Mouse (Mus musculus) layer of hippocampus, postnatal 25 days (tissue): Measurements from ENCODE around the gene Ntn5. TPM values are rescaled to one million over a fixed set of nuclear protein-coding genes. Genes with fewer than 3 reads are reported as not detected.
"Not testable (repeated sequence)": the region's sequence is repeated elsewhere in the genome, so short reads cannot be mapped to it uniquely, and the experiment has no call there.

ENCODE experiments used
- DNase-seq, 2 experiments: peaks; one replicate each; pipeline ENCODE4 v3.0.0; 2022; ENCODE audit warnings: mixed read lengths in 2 of 2, low spot score in 1 of 2; ENCODE audit errors: extremely low spot score in 1 of 2
- total RNA-seq, 2 experiments: library from RNA; stranded (reverse); gene quantifications; 2 replicates each; pipeline ENCODE4 v1.2.3; 2021

Gene Ntn5
- 1 to 10 TPM; 3.4 to 4.5 TPM for total RNA-seq

GRCm38 (mm10) chr7:45683396-45684050 is at the start of gene Ntn5:
Gene Ntn5, plus strand, starts transcription at chr7:45684022.
- DNase-seq = no peak

- DNase-seq = no peak
These were observed 48.7 kb upstream of the Ntn5 start for GRCm38 (mm10) chr7:45634946-45635681.

- DNase-seq = no peak
These were observed 47.8 kb upstream of the Ntn5 start for GRCm38 (mm10) chr7:45635711-45636688.

DNA sequence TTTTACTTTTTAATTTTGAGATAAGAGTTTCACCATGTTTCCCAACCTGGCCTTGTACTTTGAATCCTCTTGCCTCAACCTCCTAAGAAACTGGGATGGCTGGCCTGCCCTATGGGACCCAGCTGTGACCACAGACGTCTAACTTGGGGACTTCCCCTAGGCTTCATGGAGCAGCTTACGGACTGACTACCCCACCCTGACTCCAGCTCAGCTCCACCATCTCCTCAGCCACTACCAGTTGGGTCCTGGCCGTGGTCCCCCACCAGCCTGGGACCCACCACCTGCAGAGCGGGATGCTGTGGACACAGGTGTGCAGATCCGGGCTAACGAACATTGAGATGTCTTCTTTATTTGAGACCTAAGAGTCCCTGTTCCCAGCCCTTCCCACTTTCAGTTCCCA is 46.1 kb upstream of the Ntn5 start:
- DNase-seq = no peak

DNA sequence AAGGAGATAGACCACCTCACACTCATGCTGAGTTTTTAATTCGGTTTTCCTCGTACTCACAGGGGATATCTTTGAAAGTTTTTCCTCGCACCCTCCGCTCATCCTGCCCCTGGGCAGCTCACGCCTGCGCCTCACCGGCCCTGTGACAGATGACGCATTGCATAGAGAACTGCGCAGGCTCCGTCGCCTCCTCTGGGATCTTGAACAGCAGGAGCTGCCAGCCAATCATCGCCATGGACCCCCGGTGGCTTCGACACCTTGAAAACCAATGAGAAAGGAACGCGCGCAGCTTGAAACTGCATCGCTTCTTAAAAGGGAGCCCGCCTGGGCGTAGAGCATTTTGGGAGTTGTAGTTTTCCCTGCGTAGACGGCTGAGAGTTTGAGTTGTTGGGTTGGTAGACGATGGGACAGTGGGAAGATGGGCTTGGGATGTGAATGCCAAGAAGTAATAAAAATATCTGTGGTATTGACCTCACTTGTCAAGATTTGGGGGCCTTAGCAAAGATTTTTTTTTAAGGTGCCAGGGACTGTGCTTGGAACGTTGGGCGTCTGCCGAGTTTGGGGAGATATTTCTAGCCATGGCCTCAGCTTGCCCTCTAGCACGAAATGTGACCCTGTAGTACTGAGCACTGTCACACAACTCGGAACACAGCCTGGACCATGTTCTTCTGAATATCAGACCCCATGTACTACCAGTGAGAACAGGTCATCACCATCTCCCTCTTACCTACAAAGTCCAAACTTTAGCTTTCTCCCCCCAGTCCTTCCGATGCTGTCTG is 45.0 kb upstream of the Ntn5 start:
- DNase-seq = peak; percentile 74 to 81

- DNase-seq = no peak
These were observed 44.2 kb upstream of the Ntn5 start, which contains the start of gene Mamstr for GRCm38 (mm10) chr7:45639561-45640027. Gene Mamstr, plus strand, starts transcription at chr7:45639977.

GRCm38 (mm10) chr7:45640191-45640957 is 43.4 kb upstream of the Ntn5 start:
- no peak for DNase-seq

DNA sequence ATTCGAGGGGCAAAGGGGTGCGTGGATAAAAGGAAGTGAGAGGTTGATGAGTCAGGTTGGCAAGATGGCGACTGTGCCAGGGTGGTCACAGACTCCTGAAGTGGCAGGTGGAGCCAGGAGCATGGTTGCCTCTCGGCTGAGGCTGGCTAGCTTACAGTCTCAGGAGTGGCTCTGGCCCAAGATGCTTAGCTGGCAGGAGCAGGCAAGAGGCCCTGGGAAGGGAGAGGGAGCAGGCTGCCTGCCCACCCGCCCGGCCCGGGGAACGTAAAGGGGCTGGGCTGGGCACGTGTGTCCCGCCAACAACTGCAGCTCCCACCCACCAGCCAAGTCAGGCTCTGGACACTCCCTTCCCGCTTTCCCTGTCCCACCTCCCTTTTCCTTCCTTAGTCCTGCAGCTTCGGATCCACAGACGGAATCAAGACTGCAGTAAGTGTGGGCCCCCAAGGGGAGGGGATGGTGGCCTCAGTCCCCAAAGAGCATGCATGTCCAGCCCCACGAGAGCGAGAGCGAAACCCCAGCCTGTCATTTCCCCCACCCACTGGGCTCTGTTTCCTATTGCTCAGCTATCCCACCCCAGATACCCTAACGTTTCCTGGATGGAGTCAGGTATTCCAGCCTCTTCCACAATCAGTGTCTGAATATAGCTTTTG is 42.3 kb upstream of the Ntn5 start:
- no peak for DNase-seq

GRCm38 (mm10) chr7:45642083-45642482 is 41.7 kb upstream of the Ntn5 start:
- no peak for DNase-seq

DNA sequence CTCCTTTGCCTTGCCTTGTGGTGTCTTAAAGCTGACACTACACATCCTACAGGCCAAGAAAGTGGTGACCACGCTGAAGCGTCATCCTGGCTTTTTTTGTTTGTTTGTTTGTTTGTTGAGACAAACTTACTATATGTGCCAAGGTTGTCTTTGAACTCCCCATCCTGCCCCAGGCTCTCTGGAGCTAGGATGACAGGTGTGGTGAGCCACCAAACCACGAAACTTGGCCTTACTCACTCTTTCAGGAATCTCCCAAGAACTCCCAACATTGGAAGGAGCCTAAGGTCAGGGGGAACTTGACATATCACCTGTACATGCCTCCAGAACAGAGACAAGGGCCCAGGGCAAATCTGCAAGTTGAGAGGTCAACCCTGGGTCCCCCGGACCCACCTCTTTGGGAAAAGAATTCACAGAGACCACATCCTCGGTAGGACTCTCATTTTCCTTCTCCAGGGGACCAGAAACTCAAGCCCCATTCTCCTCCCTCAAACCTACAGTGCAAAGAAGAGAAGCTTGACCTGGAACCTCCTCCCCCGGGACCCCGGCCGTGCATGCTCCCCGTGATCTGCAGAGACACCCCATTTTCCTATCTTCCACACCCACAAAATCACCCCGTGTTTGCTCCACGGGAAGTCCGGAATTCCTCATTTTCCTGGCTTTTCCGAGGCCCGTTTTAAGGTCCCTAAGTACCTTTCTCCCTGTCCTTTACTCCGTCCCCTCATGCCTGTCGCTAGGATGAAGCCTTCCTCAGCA is 41.1 kb upstream of the Ntn5 start:
- DNase-seq = no peak

- peak; percentile 81 for DNase-seq
These were observed 40.2 kb upstream of the Ntn5 start for GRCm38 (mm10) chr7:45643441-45644178.

DNA sequence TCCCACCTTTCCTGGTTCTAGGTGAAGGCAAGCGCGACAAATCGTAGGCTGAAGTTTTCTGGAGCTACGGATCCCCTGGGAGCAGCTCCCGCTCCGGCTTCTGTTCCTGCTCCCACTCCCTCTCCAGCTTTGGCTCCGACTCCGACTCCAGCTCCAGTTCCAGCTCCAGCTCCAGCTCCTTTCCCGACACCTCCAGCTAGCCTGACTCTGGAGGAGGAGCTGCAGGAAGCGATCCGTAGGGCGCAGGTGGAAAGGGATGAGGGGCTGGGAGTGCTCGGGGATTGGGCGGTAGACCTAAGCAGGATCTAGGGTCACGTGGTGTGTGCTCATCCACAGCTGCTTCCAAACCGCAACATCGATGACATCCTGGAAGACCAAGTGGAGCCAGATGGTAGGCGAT is 39.6 kb upstream of the Ntn5 start:
- DNase-seq = peak; percentile 43 to 46

GRCm38 (mm10) chr7:45644872-45645590 is 38.8 kb upstream of the Ntn5 start:
- no peak for DNase-seq

DNA sequence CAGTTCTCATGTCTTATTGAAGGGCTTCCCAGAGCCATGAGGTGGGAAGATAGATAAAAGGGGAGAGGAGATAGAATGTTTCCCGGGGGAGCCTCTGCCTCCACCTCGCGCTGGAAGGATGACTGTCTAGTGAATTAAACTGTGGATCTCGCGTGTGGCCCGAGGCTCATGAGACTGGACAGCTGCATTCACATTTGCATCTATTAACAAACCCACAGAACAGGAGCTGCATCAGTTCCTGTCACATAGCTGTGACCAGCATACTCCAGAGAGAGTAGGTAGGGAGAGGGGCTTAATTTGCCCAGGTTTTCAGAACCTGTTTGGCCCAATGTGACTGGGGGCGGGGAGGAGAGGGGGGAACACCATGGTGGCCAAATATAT is 38.2 kb upstream of the Ntn5 start:
- DNase-seq = no peak

DNA sequence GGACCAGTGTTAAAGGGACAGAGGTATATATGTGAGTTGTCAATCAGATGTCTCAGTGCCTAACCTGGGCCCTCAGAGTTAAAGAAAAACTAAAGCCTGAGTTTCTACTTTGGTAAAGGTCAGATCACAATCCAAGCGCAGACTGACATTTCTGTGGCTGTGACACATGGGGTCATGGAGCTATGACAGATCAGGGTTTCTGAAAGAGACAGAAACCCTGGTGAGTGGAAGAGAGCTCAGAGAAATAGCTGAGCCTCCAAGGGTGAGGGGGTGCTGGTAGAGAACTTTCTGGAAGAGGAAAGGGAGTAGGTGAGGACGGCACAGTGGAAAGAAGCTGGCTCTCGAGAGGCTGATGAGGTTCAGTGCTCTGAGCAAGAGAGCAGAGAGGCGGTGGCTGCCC is 37.2 kb upstream of the Ntn5 start:
- no peak for DNase-seq

- DNase-seq = no peak
These were observed 34.5 kb upstream of the Ntn5 start for GRCm38 (mm10) chr7:45649351-45649750.

DNA sequence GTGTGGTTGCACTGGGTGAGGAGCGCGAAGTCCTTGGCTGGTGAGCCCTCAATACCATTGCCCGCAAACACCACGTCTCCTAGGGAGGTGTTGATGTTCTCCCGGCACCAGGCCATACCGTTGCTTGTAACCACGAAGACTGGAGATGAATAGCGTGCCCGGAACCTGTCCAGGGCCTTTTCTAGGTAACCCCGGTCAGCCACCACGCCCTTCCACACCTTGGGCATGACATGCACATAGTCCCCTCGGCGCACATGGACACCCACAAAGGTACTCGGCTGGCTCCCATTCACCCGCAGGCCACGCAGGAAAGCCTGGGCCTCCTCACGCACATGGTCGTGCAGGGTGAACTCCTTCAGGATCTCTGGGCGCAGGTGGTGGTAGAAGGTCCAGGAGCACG is 33.3 kb upstream of the Ntn5 start:
- DNase-seq = not testable (repeated sequence)
